Mouse (Mus musculus) induced T-regulatory cell, adult 2 months (primary cell): ENCODE measurements at regions not wholly inside any gene's neighbourhood (a gene's known extent, or its start where the extent isn't known, plus 50 kb on each side); places are given as distances from the start of the nearest gene placed in this dataset.

Experiments
- DNase-seq: peaks from one replicate; pipeline ENCODE4 v3.0.0-alpha.2; 2012; ENCODE audit warnings: low read depth

DNA sequence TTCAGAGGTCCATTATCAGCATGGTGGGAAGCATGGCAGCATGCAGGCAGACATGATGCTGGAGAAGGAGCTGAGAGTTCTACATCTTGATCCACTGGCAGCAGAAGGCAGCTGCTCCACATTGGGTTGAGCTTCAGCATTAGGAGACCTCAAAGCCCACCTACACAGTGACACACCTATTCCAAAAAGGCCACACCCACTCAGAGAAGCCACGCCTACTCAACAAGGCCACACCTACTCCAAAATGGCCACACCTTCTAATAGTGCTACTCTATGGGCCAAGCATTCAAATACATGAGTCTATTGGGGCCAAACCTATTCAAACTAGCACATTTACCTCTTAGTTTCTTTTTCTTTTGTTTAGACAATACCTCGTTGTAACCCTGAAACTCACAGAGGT is 50.4 kb upstream of the Sox13 start:
- DNase-seq: no peak
